Mouse (Mus musculus) kidney, postnatal 14 days (tissue): ENCODE results near the gene Olfr203.
"Not testable (repeated sequence)": the region's sequence is repeated elsewhere in the genome, so short reads cannot be mapped to it uniquely, and the experiment has no call there.

Experiments used
- DNase-seq: peaks from one replicate; pipeline ENCODE4 v3.0.0; 2022; ENCODE audit warnings: mixed read lengths

Olfr203 gene

DNA sequence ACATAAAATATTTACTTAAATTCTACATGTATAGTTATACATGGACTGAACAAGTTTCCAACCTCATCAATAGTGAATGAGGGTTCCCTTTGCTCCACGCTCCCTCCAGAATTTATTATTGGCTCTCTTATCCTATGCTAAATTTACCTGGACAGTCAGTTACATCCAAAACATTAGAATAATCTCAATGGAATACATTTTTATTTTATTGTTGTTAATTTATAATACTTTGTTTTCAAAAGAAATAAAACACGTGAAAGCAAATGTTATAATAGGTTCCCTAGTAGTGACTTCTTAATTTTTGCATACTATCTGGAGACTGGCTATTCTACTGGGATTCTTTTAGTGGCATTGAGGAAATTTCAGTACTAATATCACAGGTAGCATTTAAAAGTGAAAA, at the start of gene Olfr203:
TSS of gene Olfr203 (plus strand) at position 301 of the 400 bp plus-strand sequence.
- DNase-seq: no peak

DNA sequence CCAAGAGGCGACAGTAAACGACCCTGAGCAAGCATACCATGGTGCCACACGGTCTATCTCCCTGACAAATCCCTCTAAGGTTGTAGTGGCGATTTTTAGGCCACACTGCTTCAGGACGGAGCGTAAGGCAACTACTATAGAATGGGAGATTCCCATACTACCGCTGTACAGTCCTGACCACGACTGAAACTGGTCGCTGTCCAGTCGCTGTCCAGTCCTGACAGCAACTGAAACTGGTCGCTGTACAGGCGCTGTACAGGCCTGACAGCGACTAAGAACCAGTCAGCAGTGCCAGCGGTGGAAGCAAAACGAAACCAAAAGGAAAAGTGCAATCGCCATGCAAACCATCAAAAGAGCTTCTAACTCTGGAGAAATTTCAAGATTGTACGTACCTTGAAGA, 49.0 kb upstream of the Olfr203 start:
- DNase-seq: no peak

GRCm38 (mm10) chr16:59269097-59269496, 29.6 kb upstream of the Olfr203 start:
- not testable (repeated sequence) for DNase-seq

GRCm38 (mm10) chr16:59272532-59272931, 26.1 kb upstream of the Olfr203 start, which contains the start of gene Olfr201:
Gene Olfr201 (minus strand): TSS chr16:59272632.
- DNase-seq: not testable (repeated sequence)

DNA sequence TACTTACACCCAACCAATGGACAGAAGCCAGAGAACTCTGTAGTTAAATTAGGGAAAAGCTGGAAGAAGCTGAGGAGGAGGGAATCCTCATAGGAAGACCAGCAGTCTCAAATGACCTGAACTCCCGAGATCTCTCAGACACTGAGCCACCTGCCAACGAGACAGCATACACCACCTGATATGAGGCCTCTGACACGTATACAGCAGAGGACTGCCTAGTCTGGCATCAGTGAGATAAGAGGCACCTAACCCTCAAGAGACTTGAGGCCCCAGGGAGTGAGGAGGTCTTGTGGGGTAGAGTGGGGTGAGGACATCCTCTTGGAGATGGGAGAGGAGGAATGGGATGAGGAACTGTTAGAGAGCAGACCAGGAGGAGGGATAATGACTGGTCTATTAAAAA, 18.1 kb upstream of the Olfr203 start:
- DNase-seq: no peak

- no peak for DNase-seq
Observed at GRCm38 (mm10) chr16:59283476-59283875, 15.2 kb upstream of the Olfr203 start.

DNA sequence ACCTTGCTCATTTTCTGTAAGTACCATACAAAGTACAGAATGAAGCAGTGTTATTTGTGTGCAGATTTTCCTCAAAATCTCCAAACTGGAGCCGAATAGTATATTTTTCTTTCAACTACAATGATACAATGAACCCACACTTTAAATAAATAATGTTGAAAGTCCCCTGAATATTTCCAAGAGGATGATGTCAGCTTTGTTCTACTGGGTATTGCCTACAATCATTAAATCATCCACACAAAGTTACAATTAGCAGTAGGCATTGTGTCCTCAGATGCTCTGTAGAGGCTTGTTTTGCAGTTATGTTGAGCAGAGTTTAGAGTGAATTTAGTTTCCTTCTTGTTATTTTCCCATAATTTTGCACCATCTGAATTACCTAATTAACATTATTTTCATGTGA, 12.0 kb upstream of the Olfr203 start, which contains the start of gene Olfr202:
TSS of gene Olfr202 (minus strand) at position 101 of the 400 bp plus-strand sequence.
- DNase-seq: no peak

- not testable (repeated sequence) for DNase-seq
Observed at GRCm38 (mm10) chr16:59287576-59287975, 11.1 kb upstream of the Olfr203 start.

GRCm38 (mm10) chr16:59318148-59318547, 19.5 kb downstream of the Olfr203 start, which contains the start of gene Olfr204:
Gene Olfr204 (minus strand): TSS chr16:59318248.
- DNase-seq: no peak

DNA sequence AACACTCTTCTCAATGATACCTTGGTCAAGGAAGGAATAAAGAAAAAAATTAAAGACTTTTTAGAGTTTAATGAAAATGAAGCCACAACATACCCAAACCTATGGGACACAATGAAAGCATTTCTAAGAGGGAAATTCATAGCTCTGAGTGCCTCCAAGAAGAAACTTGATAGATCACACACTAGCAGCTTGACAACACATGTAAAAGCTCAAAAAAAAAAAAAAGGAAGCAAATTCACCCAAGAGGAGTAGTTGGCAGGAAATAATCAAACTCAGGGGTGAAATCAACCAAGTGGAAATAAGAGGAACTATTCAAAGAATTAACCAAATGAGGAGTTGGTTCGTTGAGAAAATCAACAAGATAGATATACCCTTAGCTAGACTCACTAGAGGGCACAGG, 24.6 kb downstream of the Olfr203 start:
- DNase-seq: not testable (repeated sequence)

DNA sequence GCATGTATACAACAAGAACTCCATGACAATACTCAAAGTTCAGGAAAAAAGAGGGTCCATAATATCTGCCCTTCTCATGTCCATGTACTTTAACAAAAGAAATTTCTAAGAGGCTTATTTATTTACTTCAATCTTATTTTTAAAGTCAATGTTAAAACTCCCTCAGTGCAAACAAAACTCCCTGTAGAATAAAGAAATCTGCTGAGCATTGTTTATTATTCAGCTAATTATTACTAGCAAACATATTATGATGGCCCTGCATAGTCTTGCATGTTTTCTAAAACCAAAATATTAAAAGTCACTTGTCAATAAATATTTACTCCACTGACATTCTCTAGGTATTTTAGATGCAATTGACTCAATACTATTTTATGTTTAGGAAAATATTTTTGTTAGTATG, 32.4 kb downstream of the Olfr203 start, which contains the start of gene Olfr205:
TSS of gene Olfr205 (minus strand) at position 101 of the 400 bp plus-strand sequence.
- no peak for DNase-seq

GRCm38 (mm10) chr16:59349146-59349545, 50.5 kb downstream of the Olfr203 start, which contains the start of gene Olfr206:
Gene Olfr206 (minus strand): TSS chr16:59349246.
- no peak for DNase-seq
